Mouse (Mus musculus) limb, embryonic 14.5 days (tissue): ENCODE measurements at regions not wholly inside any gene's neighbourhood (a gene's known extent, or its start where the extent isn't known, plus 50 kb on each side); places are given as distances from the start of the nearest gene placed in this dataset.

Experiments used
- ATAC-seq: fragments of 200-750 bp; cut with Nextera tagmentation; 2 replicates; pipeline ENCODE4 v1.8.0; 2017; ENCODE audit warnings: low read depth, moderate number of reproducible peaks, moderate TSS enrichment; ENCODE audit not compliant: low FRiP score
- DNase-seq: peaks from one replicate; pipeline ENCODE4 v3.0.0-alpha.2; 2015; ENCODE audit warnings: low spot score
- H3K27ac ChIP-seq: fragments of 300-500 bp; sonication (generic); replicated peaks from 2 replicates; pipeline ENCODE4 v1.5.1; 2014; ENCODE audit warnings: low read depth, mild to moderate bottlenecking, low read length, moderate library complexity, mixed read lengths
- H3K27me3 ChIP-seq: fragments of 300-500 bp; sonication (generic); 2 replicates; pipeline ENCODE4 v1.6.1; 2014; ENCODE audit warnings: low read length, mixed read lengths; ENCODE audit not compliant: control insufficient read depth, insufficient read depth
- H3K36me3 ChIP-seq: fragments of 300-500 bp; sonication (generic); 2 replicates; pipeline ENCODE4 v1.6.1; 2014; ENCODE audit warnings: mild to moderate bottlenecking, low read length, moderate library complexity, mixed read lengths; ENCODE audit not compliant: control insufficient read depth, insufficient read depth
- H3K4me1 ChIP-seq: fragments of 300-500 bp; sonication (generic); 2 replicates; pipeline ENCODE4 v1.6.1; 2014; ENCODE audit warnings: antibody characterized with exemption, low read length, mixed read lengths; ENCODE audit not compliant: control insufficient read depth, insufficient read depth
- H3K4me2 ChIP-seq: fragments of 300-500 bp; sonication (generic); replicated peaks from 2 replicates; pipeline ENCODE4 v1.6.1; 2014; ENCODE audit warnings: low read depth, mild to moderate bottlenecking, low read length, moderate library complexity; ENCODE audit not compliant: severe bottlenecking
- H3K4me3 ChIP-seq: fragments of 300-500 bp; sonication (generic); replicated peaks from 2 replicates; pipeline ENCODE4 v1.5.1; 2014; ENCODE audit warnings: low read length
- H3K9ac ChIP-seq: fragments of 300-500 bp; sonication (generic); 2 replicates; pipeline ENCODE4 v1.6.1; 2014; ENCODE audit warnings: mild to moderate bottlenecking, low read depth, low read length, moderate library complexity; ENCODE audit not compliant: severe bottlenecking
- H3K9me3 ChIP-seq: fragments of 300-500 bp; sonication (generic); 2 replicates; pipeline ENCODE4 v1.6.1; 2016; ENCODE audit warnings: low read length; ENCODE audit not compliant: control insufficient read depth
- POLR2A ChIP-seq: fragments of 200-500 bp; IDR thresholded peaks from 2 replicates; pipeline ENCODE4 v1.8.0; 2012; ENCODE audit warnings: inconsistent platforms, mild to moderate bottlenecking, moderate library complexity, borderline replicate concordance; ENCODE audit not compliant: insufficient read depth, insufficient read length; ENCODE audit errors: extremely low read depth
- WGBS: fragments of 180-500 bp; shearing (Covaris S2); extraction: QIAGEN DNeasy Blood & Tissue Kit; methylation state at CpG from one replicate; pipeline ENCODE4 v1.1.7; 2014; 5-methylcytosine and 5-hydroxymethylcytosine counted together

DNA sequence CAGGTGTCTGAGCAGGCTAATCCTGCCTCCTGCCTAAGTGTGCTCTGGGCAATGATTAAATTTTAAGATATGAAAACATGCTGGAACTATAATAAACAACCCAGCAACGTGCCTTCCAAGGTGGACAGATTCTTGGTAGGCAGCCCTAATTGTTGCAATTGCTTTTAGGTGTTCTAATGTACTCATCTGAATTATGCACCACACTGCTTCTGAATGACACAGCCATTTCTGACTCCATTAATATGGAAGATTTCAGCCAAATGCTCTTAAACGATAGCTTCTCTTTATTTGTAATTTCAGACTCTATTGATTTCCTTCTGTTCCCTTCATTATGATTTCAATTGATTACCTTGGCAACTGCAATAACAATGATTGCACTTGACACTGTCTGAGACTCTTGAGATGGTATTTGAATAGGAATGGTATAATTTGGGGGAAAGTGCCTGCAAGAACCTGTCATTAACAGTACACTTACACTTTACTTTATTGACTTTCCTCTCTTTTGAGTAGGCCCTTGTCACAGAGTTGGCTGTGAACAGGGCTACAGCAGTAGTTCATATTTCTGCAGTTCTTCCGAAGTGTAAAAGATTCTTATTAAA, 422.8 kb upstream of the Dmac1 start:
- H3K4me3 ChIP-seq = no peak overlapping the region
- no peaks in the 10 kb centered on the region for H3K9me3 ChIP-seq
- no peaks in the 10 kb centered on the region for H3K36me3 ChIP-seq
- no peaks in the 10 kb centered on the region for H3K27me3 ChIP-seq
- DNase-seq (no peak), ATAC-seq (no peak)
- H3K4me2 ChIP-seq = no peak overlapping the region
- H3K4me1 ChIP-seq = no peaks in the 10 kb centered on the region
- WGBS = 66% methylated on average over 3 of the region's 3 CpGs
- no peak overlapping the region for H3K27ac ChIP-seq
- H3K9ac ChIP-seq = no peak overlapping the region
- TF ChIP-seq POLR2A = no peak

DNA sequence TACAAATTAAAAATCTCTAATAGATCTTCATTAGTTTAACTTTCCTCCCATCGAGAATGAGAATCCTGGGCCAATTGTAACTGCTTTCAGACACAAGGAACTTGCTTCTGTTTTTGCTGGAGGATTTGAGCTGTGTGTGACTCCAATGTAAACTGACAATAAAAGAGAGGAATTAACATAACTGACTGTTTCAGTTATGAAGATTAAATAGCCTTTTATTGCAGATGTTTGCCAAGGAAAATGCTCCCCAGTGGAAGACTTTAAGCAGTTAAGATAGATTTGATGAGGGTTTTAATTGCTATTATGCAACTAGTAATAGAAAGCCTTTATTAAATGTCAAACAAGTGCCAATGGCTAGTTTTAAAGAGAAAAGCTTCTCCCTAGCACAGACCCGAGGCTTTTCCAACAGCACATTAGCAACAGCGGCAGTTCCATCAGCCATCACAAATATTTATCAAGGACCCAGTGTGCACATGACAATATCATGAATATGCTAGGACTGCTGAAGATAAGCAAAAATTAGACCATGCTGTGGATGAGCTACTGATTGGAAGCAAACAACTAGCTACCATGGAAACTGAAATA, 398.6 kb upstream of the Dmac1 start:
- Histone ChIP-seq H3K27me3 (no peaks in the 10 kb centered on the region), H3K36me3 (no peaks in the 10 kb centered on the region), H3K4me3 (no peak overlapping the region), H3K9ac (no peak overlapping the region), H3K9me3 (no peaks in the 10 kb centered on the region), H3K4me2 (no peak overlapping the region), H3K4me1 (no peaks in the 10 kb centered on the region), H3K27ac (no peak overlapping the region)
- DNase-seq (no peak), ATAC-seq (no peak)
- WGBS = 64% methylated on average over 3 of the region's 3 CpGs
- TF ChIP-seq POLR2A = no peak

DNA sequence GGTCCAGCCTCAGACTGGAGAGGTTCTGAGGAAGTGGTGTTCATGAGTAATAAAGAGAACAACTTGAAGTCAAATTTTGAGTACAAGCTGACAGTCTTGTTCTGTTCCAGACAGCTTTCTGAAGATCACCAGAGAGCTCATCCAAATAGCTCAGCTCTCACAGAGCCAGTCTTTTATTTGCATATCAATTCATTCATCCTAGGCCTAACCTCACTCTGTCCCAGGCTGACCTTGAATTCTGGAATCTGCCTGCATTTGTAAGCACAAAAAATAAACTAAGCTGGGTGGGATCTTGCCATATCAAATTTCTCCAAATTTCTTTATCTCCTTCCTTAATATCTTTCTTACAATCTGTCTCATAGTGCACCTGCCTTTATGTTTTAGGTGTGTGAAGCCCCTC, 362.9 kb upstream of the Dmac1 start:
- no peak for ATAC-seq
- Histone ChIP-seq H3K27me3 (no peaks in the 10 kb centered on the region), H3K4me1 (no peaks in the 10 kb centered on the region), H3K4me2 (no peak overlapping the region), H3K9me3 (no peaks in the 10 kb centered on the region), H3K4me3 (no peak overlapping the region), H3K27ac (no peak overlapping the region), H3K9ac (no peak overlapping the region), H3K36me3 (no peaks in the 10 kb centered on the region)
- DNase-seq = no peak
- TF ChIP-seq POLR2A = no peak

DNA sequence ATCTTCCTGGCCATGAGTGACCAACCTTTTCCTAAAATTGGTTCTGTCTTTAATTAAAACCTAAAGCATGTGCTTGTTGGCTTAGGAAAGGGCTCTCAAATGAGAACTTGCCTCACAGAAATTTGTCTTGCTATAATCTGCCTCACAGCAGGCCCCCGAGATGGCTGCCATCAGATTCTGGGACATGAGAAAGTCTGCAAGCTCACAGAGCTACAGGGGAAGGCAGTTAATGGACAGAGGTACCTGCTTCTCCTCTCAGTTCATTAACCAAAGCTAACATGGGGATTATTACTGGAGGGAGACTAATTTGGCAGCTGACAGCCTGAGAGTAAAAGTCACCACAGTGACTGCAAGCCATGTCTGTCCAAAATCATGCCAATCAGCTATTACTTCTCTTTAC, 358.5 kb upstream of the Dmac1 start:
- TF ChIP-seq POLR2A = no peak
- DNase-seq (no peak), ATAC-seq (no peak)
- no peak overlapping the region for H3K27ac ChIP-seq
- no peak overlapping the region for H3K4me3 ChIP-seq
- H3K4me1 ChIP-seq = no peaks in the 10 kb centered on the region
- H3K4me2 ChIP-seq = no peak overlapping the region
- 25% methylated on average over 1 of the region's 1 CpGs for WGBS
- H3K9me3 ChIP-seq = no peaks in the 10 kb centered on the region
- no peak overlapping the region for H3K9ac ChIP-seq
- no peaks in the 10 kb centered on the region for H3K27me3 ChIP-seq
- H3K36me3 ChIP-seq = no peaks in the 10 kb centered on the region

DNA sequence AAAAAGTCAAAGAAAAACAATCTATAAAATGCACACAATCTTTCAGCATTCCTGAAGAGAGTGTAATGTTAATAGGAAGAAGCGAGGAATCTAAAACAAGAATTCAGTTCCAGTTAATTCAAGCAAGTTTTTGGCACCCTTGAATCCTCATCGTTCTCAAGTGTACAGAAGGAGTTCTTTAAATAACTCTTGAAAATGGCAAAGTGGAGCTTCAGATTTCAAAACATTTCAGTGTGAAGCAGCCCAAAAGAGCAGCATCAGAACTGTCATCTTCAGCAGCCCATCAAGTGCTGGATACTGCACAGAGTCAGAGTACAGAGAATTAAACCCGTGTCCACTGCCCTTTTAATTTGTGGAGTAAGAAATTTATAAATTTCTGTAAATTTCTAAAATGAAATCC, 311.8 kb upstream of the Dmac1 start:
- H3K9me3 ChIP-seq = no peaks in the 10 kb centered on the region
- no peak for DNase-seq
- no peak overlapping the region for H3K4me3 ChIP-seq
- H3K4me1 ChIP-seq = no peaks in the 10 kb centered on the region
- 70% methylated on average over 3 of the region's 3 CpGs for WGBS
- H3K27me3 ChIP-seq = no peaks in the 10 kb centered on the region
- ATAC-seq = no peak
- no peak overlapping the region for H3K9ac ChIP-seq
- no peak overlapping the region for H3K4me2 ChIP-seq
- no peaks in the 10 kb centered on the region for H3K36me3 ChIP-seq
- no peak overlapping the region for H3K27ac ChIP-seq
- no peak for TF ChIP-seq POLR2A
